Mouse (Mus musculus): ENCODE measurements around the gene Heatr9. TPM values are rescaled to one million over a fixed set of nuclear protein-coding genes. Genes with fewer than 3 reads are reported as not detected.
"Not testable (repeated sequence)": the region's sequence is repeated elsewhere in the genome, so short reads cannot be mapped to it uniquely, and the experiment has no call there.

Gene Heatr9
- total and polyA plus RNA-seq, 2 experiments from 2014 or later: not detected

- Histone ChIP-seq H3K36me3 (ENCODE audit: insufficient read depth, low read length) (no peaks in the 10 kb centered on the region), H3K4me2 (ENCODE audit: low read depth, low read length) (no peak overlapping the region), H3K9ac (replicated peaks; ENCODE audit: low read length) (no peak overlapping the region), H3K4me1 (ENCODE audit: insufficient read depth, low read length) (no peaks in the 10 kb centered on the region), H3K9me3 (ENCODE audit: low read length) (no peaks in the 10 kb centered on the region), H3K27ac (no peak overlapping the region), H3K27me3 (ENCODE audit: insufficient read depth, low read length) (no peaks in the 10 kb centered on the region), H3K4me3 (ENCODE audit: low read length) (no peak overlapping the region)
- 72% methylated on average over 2 of the region's 2 CpGs for WGBS
- ATAC-seq (no peak), DNase-seq (ENCODE audit: low spot score) (no peak)
- TF ChIP-seq CTCF (IDR thresholded peaks at IDR 0.05; ENCODE audit: low read depth): no peak
Measured at GRCm38 (mm10) chr11:83563754-83564153, 41.8 kb upstream of the Heatr9 start.

- TF ChIP-seq CTCF (IDR thresholded peaks at IDR 0.05; ENCODE audit: low read depth): no peak
- H3K36me3 ChIP-seq (ENCODE audit: insufficient read depth, low read length): no peaks in the 10 kb centered on the region
- H3K9ac ChIP-seq (replicated peaks; ENCODE audit: low read length): no peak overlapping the region
- H3K4me3 ChIP-seq (ENCODE audit: low read length): no peak overlapping the region
- no peak overlapping the region for H3K4me2 ChIP-seq (ENCODE audit: low read depth, low read length)
- H3K4me1 ChIP-seq (ENCODE audit: insufficient read depth, low read length): no peaks in the 10 kb centered on the region
- ATAC-seq: no peak
- H3K9me3 ChIP-seq (ENCODE audit: low read length): no peaks in the 10 kb centered on the region
- no peak for DNase-seq (ENCODE audit: low spot score)
- WGBS: 67% methylated on average over 6 of the region's 6 CpGs
- no peak overlapping the region for H3K27ac ChIP-seq
- no peaks in the 10 kb centered on the region for H3K27me3 ChIP-seq (ENCODE audit: insufficient read depth, low read length)
Measured at GRCm38 (mm10) chr11:83562311-83562887, 40.4 kb upstream of the Heatr9 start.

- no peaks in the 10 kb centered on the region for H3K36me3 ChIP-seq (ENCODE audit: insufficient read depth, low read length)
- ATAC-seq (no peak), DNase-seq (ENCODE audit: low spot score) (no peak)
- H3K9ac ChIP-seq (replicated peaks; ENCODE audit: low read length): no peak overlapping the region
- no peaks in the 10 kb centered on the region for H3K27me3 ChIP-seq (ENCODE audit: insufficient read depth, low read length)
- H3K27ac ChIP-seq: no peak overlapping the region
- no peaks in the 10 kb centered on the region for H3K9me3 ChIP-seq (ENCODE audit: low read length)
- no peak for TF ChIP-seq CTCF (IDR thresholded peaks at IDR 0.05; ENCODE audit: low read depth)
- WGBS: 85% methylated on average over 6 of the region's 6 CpGs
- no peak overlapping the region for H3K4me2 ChIP-seq (ENCODE audit: low read depth, low read length)
- H3K4me3 ChIP-seq (ENCODE audit: low read length): no peak overlapping the region
- no peaks in the 10 kb centered on the region for H3K4me1 ChIP-seq (ENCODE audit: insufficient read depth, low read length)
Measured at GRCm38 (mm10) chr11:83560405-83560804, 38.4 kb upstream of the Heatr9 start.

- Histone ChIP-seq H3K27ac (no peak overlapping the region), H3K4me3 (ENCODE audit: low read length) (no peak overlapping the region), H3K4me1 (ENCODE audit: insufficient read depth, low read length) (no peaks in the 10 kb centered on the region), H3K27me3 (ENCODE audit: insufficient read depth, low read length) (no peaks in the 10 kb centered on the region), H3K36me3 (ENCODE audit: insufficient read depth, low read length) (no peaks in the 10 kb centered on the region), H3K9me3 (ENCODE audit: low read length) (no peaks in the 10 kb centered on the region), H3K4me2 (ENCODE audit: low read depth, low read length) (no peak overlapping the region), H3K9ac (replicated peaks; ENCODE audit: low read length) (no peak overlapping the region)
- DNase-seq (ENCODE audit: low spot score): no peak
- TF ChIP-seq CTCF (IDR thresholded peaks at IDR 0.05; ENCODE audit: low read depth): no peak
- no peak for ATAC-seq
- WGBS: 40% methylated on average over 10 of the region's 10 CpGs
Measured at GRCm38 (mm10) chr11:83557074-83557473, 35.1 kb upstream of the Heatr9 start.

GRCm38 (mm10) chr11:83556085-83556781 is 34.3 kb upstream of the Heatr9 start:
- H3K4me2 ChIP-seq (ENCODE audit: low read depth, low read length): peak overlapping the region; percentile 31; the same call in 1 of the 2 replicates
- no peak overlapping the region for H3K27ac ChIP-seq
- TF ChIP-seq CTCF (IDR thresholded peaks at IDR 0.05; ENCODE audit: low read depth): peak; percentile 89
- H3K9me3 ChIP-seq (ENCODE audit: low read length): no peaks in the 10 kb centered on the region
- ATAC-seq (peak; percentile 82), DNase-seq (ENCODE audit: low spot score) (peak; percentile 92)
- WGBS: 24% methylated on average over 8 of the region's 8 CpGs
- no peaks in the 10 kb centered on the region for H3K36me3 ChIP-seq (ENCODE audit: insufficient read depth, low read length)
- H3K9ac ChIP-seq (replicated peaks; ENCODE audit: low read length): no peak overlapping the region
- H3K4me3 ChIP-seq (ENCODE audit: low read length): no peak overlapping the region
- H3K4me1 ChIP-seq (ENCODE audit: insufficient read depth, low read length): no peaks in the 10 kb centered on the region
- H3K27me3 ChIP-seq (ENCODE audit: insufficient read depth, low read length): no peaks in the 10 kb centered on the region

GRCm38 (mm10) chr11:83551668-83552067 is 29.7 kb upstream of the Heatr9 start:
- Histone ChIP-seq H3K9ac (replicated peaks; ENCODE audit: low read length) (no peak overlapping the region), H3K4me2 (ENCODE audit: low read depth, low read length) (no peak overlapping the region), H3K27ac (no peak overlapping the region), H3K4me3 (ENCODE audit: low read length) (no peak overlapping the region), H3K27me3 (ENCODE audit: insufficient read depth, low read length) (no peaks in the 10 kb centered on the region), H3K9me3 (ENCODE audit: low read length) (no peaks in the 10 kb centered on the region), H3K36me3 (ENCODE audit: insufficient read depth, low read length) (no peaks in the 10 kb centered on the region), H3K4me1 (ENCODE audit: insufficient read depth, low read length) (no peaks in the 10 kb centered on the region)
- DNase-seq (ENCODE audit: low spot score) (no peak), ATAC-seq (no peak)
- 87% methylated on average over 5 of the region's 5 CpGs for WGBS
- TF ChIP-seq CTCF (IDR thresholded peaks at IDR 0.05; ENCODE audit: low read depth): no peak

GRCm38 (mm10) chr11:83551037-83551436 is 29.1 kb upstream of the Heatr9 start:
- H3K27me3 ChIP-seq (ENCODE audit: insufficient read depth, low read length); H3K4me2 ChIP-seq (ENCODE audit: low read depth, low read length); H3K9ac ChIP-seq (replicated peaks; ENCODE audit: low read length); DNase-seq (ENCODE audit: low spot score); ATAC-seq; H3K27ac ChIP-seq; H3K4me3 ChIP-seq (ENCODE audit: low read length); H3K4me1 ChIP-seq (ENCODE audit: insufficient read depth, low read length); H3K36me3 ChIP-seq (ENCODE audit: insufficient read depth, low read length); H3K9me3 ChIP-seq (ENCODE audit: low read length): not testable (repeated sequence)
- 87% methylated on average over 7 of the region's 7 CpGs for WGBS

Measured in hindbrain, postnatal 0 days (tissue).